Mouse (Mus musculus) myocyte (in vitro differentiated cells): Measurements from ENCODE around the gene Frmd8.

ENCODE experiments used
- POLR2A ChIP-seq: IDR thresholded peaks from one replicate; pipeline ENCODE4 v1.6.1; 2011; ENCODE audit warnings: low read depth, mild to moderate bottlenecking, control low read depth, moderate library complexity; ENCODE audit not compliant: insufficient read length
- REST ChIP-seq: IDR thresholded peaks from one replicate; pipeline ENCODE4 v1.6.1; 2011; ENCODE audit warnings: mild to moderate bottlenecking, control low read depth, moderate library complexity; ENCODE audit not compliant: insufficient read depth, insufficient read length

GRCm38 (mm10) chr19:5808955-5809711, 65.9 kb downstream of the Frmd8 start:
- TF ChIP-seq POLR2A (no peak), REST (no peak)
